Mouse (Mus musculus) MEL (cell line): ENCODE measurements around the gene Fem1a. TPM values are rescaled to one million over a fixed set of nuclear protein-coding genes. Genes with fewer than 3 reads are reported as not detected.

Experiments
- DNase-seq: peaks from one replicate; pipeline ENCODE4 v3.0.0; 2011; ENCODE audit warnings: low read depth, low spot score
- H3K27ac ChIP-seq: 2 replicates; pipeline ENCODE4 v1.5.1; 2012; ENCODE audit warnings: low read depth, mild to moderate bottlenecking, control low read depth, low read length, moderate library complexity; ENCODE audit not compliant: control insufficient read depth
- H3K27me3 ChIP-seq, 2 experiments: fragments of 150-350 bp in 1 of 2; sonication (generic) in 1 of 2; 2 replicates each; pipeline ENCODE4 v1.6.1; 2012; ENCODE audit warnings: low read length in 2 of 2, mild to moderate bottlenecking in 2 of 2, improper control_type of control experiment in 1 of 2, moderate library complexity in 1 of 2; ENCODE audit not compliant: insufficient read depth in 2 of 2, control insufficient read depth in 1 of 2
- H3K36me3 ChIP-seq, 2 experiments: 2 replicates each; pipeline ENCODE4 v1.6.1; 2012 to 2014; ENCODE audit warnings: low read length in 2 of 2, improper control_type of control experiment in 1 of 2, inconsistent platforms in 1 of 2, mild to moderate bottlenecking in 1 of 2; ENCODE audit not compliant: insufficient read depth in 2 of 2, control insufficient read depth in 1 of 2
- H3K4me1 ChIP-seq, 2 experiments: fragments of 150-350 bp in 1 of 2; sonication (generic) in 1 of 2; 2 replicates each; pipeline ENCODE4 v1.6.1; 2012; ENCODE audit warnings: low read length in 2 of 2, improper control_type of control experiment in 1 of 2, mild to moderate bottlenecking in 1 of 2; ENCODE audit not compliant: insufficient read depth in 2 of 2, control insufficient read depth in 1 of 2
- H3K4me3 ChIP-seq, 2 experiments: fragments of 150-350 bp in 1 of 2; sonication (generic) in 1 of 2; 2 replicates each; pipeline ENCODE4 v1.5.1; 2012; ENCODE audit warnings: low read depth in 2 of 2, low read length in 2 of 2, mild to moderate bottlenecking in 2 of 2, moderate library complexity in 2 of 2, control low read depth in 1 of 2, improper control_type of control experiment in 1 of 2; ENCODE audit not compliant: control insufficient read depth in 1 of 2, insufficient read depth in 1 of 2
- H3K79me2 ChIP-seq: 2 replicates; pipeline ENCODE4 v1.6.1; 2012; ENCODE audit warnings: mild to moderate bottlenecking, low read length, moderate library complexity; ENCODE audit not compliant: control insufficient read depth, poor library complexity, insufficient read depth
- H3K9ac ChIP-seq: 2 replicates; pipeline ENCODE4 v1.6.1; 2012; ENCODE audit warnings: low read depth, mild to moderate bottlenecking, control low read depth, low read length, moderate library complexity; ENCODE audit not compliant: control insufficient read depth, poor library complexity, severe bottlenecking
- H3K9me3 ChIP-seq: fragments of 150-350 bp; sonication (generic); replicated peaks from 2 replicates; pipeline ENCODE4 v1.6.1; 2012; ENCODE audit warnings: mild to moderate bottlenecking, low read length, improper control_type of control experiment, moderate library complexity; ENCODE audit not compliant: insufficient read depth
- BHLHE40 ChIP-seq: IDR thresholded peaks from 2 replicates; pipeline ENCODE4 v1.6.1; 2012; ENCODE audit warnings: low read depth, mild to moderate bottlenecking, inconsistent platforms, low read length, improper control_type of control experiment, borderline replicate concordance
- ETS1 ChIP-seq: IDR thresholded peaks from 2 replicates; pipeline ENCODE4 v1.6.1; 2012; ENCODE audit warnings: low read depth, mild to moderate bottlenecking, inconsistent platforms, low read length, improper control_type of control experiment, moderate library complexity
- GABPA ChIP-seq: IDR thresholded peaks from 2 replicates; pipeline ENCODE4 v1.6.1; 2012; ENCODE audit warnings: low read depth, mild to moderate bottlenecking, inconsistent platforms, low read length, improper control_type of control experiment, moderate library complexity
- HCFC1 ChIP-seq: IDR thresholded peaks from 2 replicates; pipeline ENCODE4 v1.6.1; 2012; ENCODE audit warnings: low read depth, mild to moderate bottlenecking, inconsistent platforms, low read length, improper control_type of control experiment, moderate library complexity
- JUND ChIP-seq: IDR thresholded peaks from 2 replicates; pipeline ENCODE4 v1.6.1; 2011; ENCODE audit warnings: low read depth, mild to moderate bottlenecking, improper control_type of control experiment, low read length
- KAT2A ChIP-seq: conservative IDR thresholded peaks from 2 replicates; pipeline ENCODE4 v1.6.1; 2012; ENCODE audit warnings: low read depth, low read length, improper control_type of control experiment, inconsistent platforms
- MYB ChIP-seq: IDR thresholded peaks from 2 replicates; pipeline ENCODE4 v1.6.1; 2011; ENCODE audit warnings: mild to moderate bottlenecking, low read depth, low read length, improper control_type of control experiment
- MYC ChIP-seq: IDR thresholded peaks from 2 replicates; pipeline ENCODE4 v1.6.1; 2011; ENCODE audit warnings: low read depth, mild to moderate bottlenecking, low read length, improper control_type of control experiment, moderate library complexity
- NELFE ChIP-seq: IDR thresholded peaks from 2 replicates; pipeline ENCODE4 v1.6.1; 2011; ENCODE audit warnings: low read depth, low read length, improper control_type of control experiment
- POLR2A ChIP-seq, 2 experiments: IDR thresholded peaks; 2 replicates each; pipeline ENCODE4 v1.6.1; 2011 to 2012; ENCODE audit warnings: low read length in 2 of 2, mild to moderate bottlenecking in 2 of 2, control low read depth in 1 of 2, improper control_type of control experiment in 1 of 2, low read depth in 1 of 2, moderate library complexity in 1 of 2; ENCODE audit not compliant: control insufficient read depth in 1 of 2, insufficient read depth in 1 of 2, poor library complexity in 1 of 2
- POLR2AphosphoS5 ChIP-seq: IDR thresholded peaks from 2 replicates; pipeline ENCODE4 v1.6.1; 2012; ENCODE audit warnings: low read depth, borderline replicate concordance, mild to moderate bottlenecking, inconsistent platforms, low read length, moderate library complexity, mixed read lengths
- RAD21 ChIP-seq: IDR thresholded peaks from 2 replicates; pipeline ENCODE4 v1.6.1; 2011; ENCODE audit warnings: mild to moderate bottlenecking, low read depth, low read length, improper control_type of control experiment
- UBTF ChIP-seq: IDR thresholded peaks from 2 replicates; pipeline ENCODE4 v1.6.1; 2012; ENCODE audit warnings: low read depth, mild to moderate bottlenecking, inconsistent platforms, low read length, improper control_type of control experiment, moderate library complexity, borderline replicate concordance; ENCODE audit not compliant: insufficient read depth
- USF1 ChIP-seq: IDR thresholded peaks from 2 replicates; pipeline ENCODE4 v1.6.1; 2014; ENCODE audit warnings: low read depth, mild to moderate bottlenecking, inconsistent platforms, low read length, improper control_type of control experiment, moderate library complexity
- USF2 ChIP-seq, 2 experiments: IDR thresholded peaks; 2 replicates each; pipeline ENCODE4 v1.6.1; 2011 to 2012; ENCODE audit warnings: improper control_type of control experiment in 2 of 2, low read length in 2 of 2, borderline replicate concordance in 1 of 2, inconsistent platforms in 1 of 2, low read depth in 1 of 2, mild to moderate bottlenecking in 1 of 2; ENCODE audit not compliant: insufficient read depth in 1 of 2
- polyA plus RNA-seq, 2 experiments: library from polyadenylated mRNA; stranded (reverse) in 1 of 2; unstranded in 1 of 2; fragments of >175 nt in 1 of 2; fragments of >200 nt in 1 of 2; gene quantifications; 2 replicates each; pipeline versions ENCODE4 v1.2.1 to v1.2.4; 2012; ENCODE audit warnings: low replicate concordance in 2 of 2, low read depth in 1 of 2; ENCODE audit not compliant: insufficient read length in 2 of 2, insufficient read depth in 1 of 2, missing spikeins in 1 of 2
- total RNA-seq: library from RNA; depleted of rRNA; stranded (reverse); fragments of 300-350 nt; gene quantifications from 2 replicates; pipeline ENCODE4 v1.2.3, GENCODE M21; 2012

The Fem1a gene
- total and polyA plus RNA-seq, 3 experiments, result 17.1 to 21.5 TPM; not detected in 1

GRCm38 (mm10) chr17:56265869-56266268 lies 9.3 kb downstream of the Fem1a start:
- Histone ChIP-seq H3K36me3 (peaks cover 0 to 7% of the 10 kb centered on the region in 2 experiments; a peak in 2 of 4 replicates), H3K9ac (no peak overlapping the region), H3K79me2 (peaks cover 11% of the 10 kb centered on the region), H3K4me1 (peaks cover 0 to 18% of the 10 kb centered on the region in 2 experiments; a peak in 2 of 4 replicates), H3K4me3 (no peak overlapping the region), H3K27ac (no peak overlapping the region; the same call in 1 of the 2 replicates), H3K9me3 (no peaks in the 10 kb centered on the region), H3K27me3 (no peaks in the 10 kb centered on the region)
- DNase-seq, result peak; percentile 50
- TF ChIP-seq RAD21 (no peak), HCFC1 (no peak), POLR2A (IDR thresholded peaks at IDR 0.05; ENCODE audit: control insufficient read depth in 1 of 2, insufficient read depth in 1 of 2, low read depth in 1 of 2, low read length in 2 of 2, poor library complexity in 1 of 2) (0 out of 4 replicates have a peak, but pooled peaks of 1 of the 2 experiments have one; percentile 25)

GRCm38 (mm10) chr17:56266271-56266670 lies 9.7 kb downstream of the Fem1a start:
- no peaks in the 10 kb centered on the region for H3K9me3 ChIP-seq
- no peak overlapping the region for H3K9ac ChIP-seq
- H3K79me2 ChIP-seq, result peaks cover 7% of the 10 kb centered on the region
- H3K27ac ChIP-seq, result no peak overlapping the region; the same call in 1 of the 2 replicates
- H3K4me3 ChIP-seq, result no peak overlapping the region
- peaks cover 0 to 7% of the 10 kb centered on the region in 2 experiments; a peak in 2 of 4 replicates for H3K36me3 ChIP-seq
- DNase-seq, result no peak
- H3K27me3 ChIP-seq, result no peaks in the 10 kb centered on the region
- H3K4me1 ChIP-seq, result peaks cover 0 to 14% of the 10 kb centered on the region in 2 experiments; a peak in 2 of 4 replicates
- TF ChIP-seq ETS1 (no peak), GABPA (no peak), UBTF (no peak), MYC (no peak), USF2 (IDR thresholded peaks at IDR 0.05; ENCODE audit: borderline replicate concordance in 1 of 2, insufficient read depth in 1 of 2, low read depth in 1 of 2, low read length in 2 of 2) (no peak), MYB (no peak), BHLHE40 (no peak), USF1 (no peak), POLR2AphosphoS5 (no peak), KAT2A (no peak), JUND (no peak), NELFE (no peak)
